Mouse (Mus musculus) gastrocnemius, postnatal 14 days (tissue): Measurements from ENCODE around the gene Tiparp. TPM values are rescaled to one million over a fixed set of nuclear protein-coding genes. Genes with fewer than 3 reads are reported as not detected.

Experiments
- DNase-seq: peaks from one replicate; pipeline ENCODE4 v3.0.0; 2021; ENCODE audit warnings: mixed read lengths
- intact Hi-C: fragments of 180-260 bp; cut with DNase I; formaldehyde crosslinking; loops from one replicate; pipeline ENCODE4 v1.15.1; 2025; ENCODE audit warnings: low total_unique reads
- total RNA-seq, 2 experiments: library from RNA; stranded (reverse); gene quantifications; 2 replicates each; pipeline ENCODE4 v1.2.3; 2021

The Tiparp gene
- total RNA-seq, 2 experiments from 2014 or later = 8.9 to 12.6 TPM

DNA sequence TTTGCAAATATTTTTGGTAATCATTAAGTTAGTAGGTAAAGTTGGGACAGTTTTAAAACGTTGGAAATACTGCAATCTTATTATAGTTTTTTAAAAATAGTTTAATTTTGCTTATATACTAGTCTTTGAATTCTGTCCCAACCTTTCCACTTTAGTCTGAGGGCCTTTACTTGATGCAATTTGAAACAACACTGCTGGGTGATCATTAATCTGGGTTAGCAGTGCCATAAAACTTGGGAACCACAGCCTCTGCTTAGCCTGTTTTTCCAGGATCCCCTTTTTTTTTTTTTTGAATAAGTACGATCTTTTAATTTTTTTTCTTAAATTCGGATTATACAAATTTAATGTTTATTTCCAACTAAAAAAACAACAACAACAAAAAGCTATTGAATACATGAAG is 1.0 kb upstream of the Tiparp start:
- intact Hi-C loops = loop anchor here (5.0 kb wide), 1 partner anchor 140 kb away; no protein-coding TSS in a partner anchor
- no peak for DNase-seq

DNA sequence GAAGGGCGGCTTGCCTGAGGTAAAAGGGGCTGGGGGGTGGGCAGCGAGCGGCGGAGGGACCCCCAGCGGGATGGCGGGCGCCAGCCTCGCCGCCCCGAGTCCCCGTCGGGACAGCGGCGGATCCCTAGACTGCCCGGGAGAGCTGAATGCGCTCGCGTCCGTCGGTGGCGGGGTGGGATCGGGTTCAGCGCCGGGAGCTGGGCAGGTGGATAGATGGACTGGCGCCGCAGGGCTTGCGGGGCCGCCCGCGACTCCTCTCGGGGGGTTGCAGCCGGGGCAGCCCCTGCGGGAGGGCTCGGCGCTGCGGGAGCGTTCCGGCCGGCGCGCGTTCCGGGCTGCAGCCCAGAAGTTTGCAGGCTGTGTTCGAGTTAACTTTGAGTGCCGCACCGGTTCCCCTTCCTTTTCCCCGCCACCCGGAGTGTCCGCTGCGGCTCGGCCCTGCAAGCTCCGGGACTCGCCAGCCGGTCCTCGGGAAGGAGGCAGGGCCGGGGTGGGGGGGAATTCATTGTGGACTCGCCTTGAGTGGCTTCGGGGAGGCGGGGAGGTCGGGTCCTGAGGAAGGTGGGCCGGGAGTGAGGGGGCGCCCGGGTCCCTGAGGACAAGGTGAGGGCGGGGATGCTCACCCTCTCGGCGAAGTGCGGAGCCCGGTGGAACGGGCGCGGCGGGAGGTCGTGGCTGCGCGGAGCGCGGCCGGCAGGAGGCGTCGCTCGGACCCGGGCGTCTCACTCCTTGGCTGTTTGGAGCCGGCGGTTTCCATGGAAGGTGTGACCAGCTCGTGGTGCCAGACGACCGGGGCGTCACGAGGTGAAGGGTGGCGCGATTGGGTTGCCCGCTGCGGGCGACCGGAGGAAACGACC is 632 bp downstream of the Tiparp start:
- intact Hi-C loops = loop anchor here (5.0 kb wide), 1 partner anchor 142 kb away; no protein-coding TSS in a partner anchor

DNA sequence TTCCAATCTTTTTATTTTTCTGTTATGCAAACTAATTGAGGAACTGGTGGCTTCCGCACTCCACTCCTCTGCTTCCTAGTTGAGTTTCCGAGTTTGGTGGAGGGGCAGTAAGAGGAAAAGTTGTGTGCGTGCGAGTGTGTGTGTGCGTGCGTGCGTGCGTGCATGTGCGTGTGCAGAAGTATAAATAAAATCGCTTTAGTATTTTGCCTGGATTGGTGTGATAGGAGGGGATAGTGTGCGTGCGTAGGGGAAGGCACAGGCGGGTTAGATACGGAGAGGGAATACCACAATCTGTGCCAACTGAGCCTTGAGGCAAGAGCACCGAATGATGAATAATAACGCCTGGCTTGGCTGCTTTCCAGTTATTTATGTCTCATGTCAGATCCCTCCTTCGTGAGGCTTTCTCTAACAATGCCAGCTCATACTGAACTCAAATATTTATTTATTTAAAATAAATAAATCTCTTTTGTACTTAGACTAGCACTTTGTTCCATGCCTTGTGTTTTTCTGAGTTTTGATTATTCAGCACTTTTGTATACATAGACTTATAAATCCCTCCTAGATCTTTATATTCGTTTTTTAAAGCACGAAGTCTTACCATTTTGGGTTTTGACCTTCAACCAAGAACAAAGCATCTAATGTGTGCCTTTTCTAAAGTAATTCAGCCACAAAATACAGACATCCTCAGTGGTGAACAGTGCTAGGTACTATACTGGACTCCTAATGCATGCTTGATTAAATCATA is 1.4 kb downstream of the Tiparp start:
- intact Hi-C loops = loop anchor here (5.0 kb wide), 1 partner anchor 142 kb away; no protein-coding TSS in a partner anchor
- DNase-seq = peak; percentile 5

More for the DNA sequence above, 632 bp downstream of the Tiparp start:
- DNase-seq = peak; percentile 74

DNA sequence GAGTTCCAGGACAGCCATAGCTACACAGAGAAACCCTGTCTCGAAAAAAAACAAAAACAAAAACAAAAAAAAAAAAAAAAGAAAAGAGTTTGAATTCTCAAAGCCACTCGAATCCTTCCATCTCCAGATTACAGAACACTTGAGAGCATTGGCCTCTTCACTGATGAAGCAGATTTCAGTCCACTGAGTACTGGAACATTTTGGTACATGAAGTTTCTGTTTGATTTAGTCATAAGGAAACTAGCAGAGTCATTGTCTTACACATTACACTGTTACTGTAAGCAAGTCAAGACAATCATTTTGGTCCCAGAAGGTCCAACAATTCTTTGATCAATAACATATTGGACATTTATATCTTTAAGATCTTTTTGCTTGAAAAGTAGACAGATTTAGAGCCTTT is 4.8 kb downstream of the Tiparp start:
- intact Hi-C loops = no loop called here
- no peak for DNase-seq

DNA sequence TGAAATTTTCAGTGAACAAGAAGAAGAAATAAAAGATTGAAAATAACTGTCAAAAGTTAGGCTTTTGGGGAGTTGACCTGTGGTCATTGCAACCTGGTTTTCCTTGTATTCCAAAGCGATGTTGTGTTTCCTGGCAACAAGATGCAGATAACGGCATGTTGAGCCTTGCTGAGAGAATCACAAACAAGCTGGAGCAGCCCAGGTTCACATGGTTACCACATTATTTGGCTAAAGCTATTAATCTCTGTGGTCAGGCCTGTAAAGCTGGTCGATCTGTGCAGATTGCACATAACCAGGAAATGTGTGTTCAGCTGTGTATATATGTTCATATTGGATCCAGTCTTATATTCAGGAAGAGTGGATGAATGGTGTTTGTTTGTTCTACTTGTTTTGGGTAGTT is 5.4 kb downstream of the Tiparp start:
- no peak for DNase-seq
- intact Hi-C loops = no loop called here

DNA sequence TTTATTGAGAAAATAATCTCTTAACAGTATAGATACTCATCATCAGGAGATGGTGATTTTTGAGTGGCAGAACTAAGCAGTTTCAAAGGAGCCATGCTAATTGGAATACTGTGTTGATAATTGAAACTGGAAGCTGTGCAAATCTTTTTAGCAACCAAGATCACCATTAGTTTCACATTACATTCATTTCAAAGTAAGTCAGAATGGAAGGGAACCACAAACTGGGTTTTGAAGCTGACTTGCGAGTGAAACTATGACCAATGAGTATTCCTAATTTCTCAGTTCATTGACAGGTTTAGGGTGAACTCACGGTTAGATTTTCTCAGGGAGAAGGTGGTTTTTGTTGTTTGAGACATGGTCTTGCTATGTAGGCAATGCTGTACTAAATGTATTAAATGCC is 6.3 kb downstream of the Tiparp start:
- intact Hi-C loops = no loop called here
- DNase-seq = no peak

DNA sequence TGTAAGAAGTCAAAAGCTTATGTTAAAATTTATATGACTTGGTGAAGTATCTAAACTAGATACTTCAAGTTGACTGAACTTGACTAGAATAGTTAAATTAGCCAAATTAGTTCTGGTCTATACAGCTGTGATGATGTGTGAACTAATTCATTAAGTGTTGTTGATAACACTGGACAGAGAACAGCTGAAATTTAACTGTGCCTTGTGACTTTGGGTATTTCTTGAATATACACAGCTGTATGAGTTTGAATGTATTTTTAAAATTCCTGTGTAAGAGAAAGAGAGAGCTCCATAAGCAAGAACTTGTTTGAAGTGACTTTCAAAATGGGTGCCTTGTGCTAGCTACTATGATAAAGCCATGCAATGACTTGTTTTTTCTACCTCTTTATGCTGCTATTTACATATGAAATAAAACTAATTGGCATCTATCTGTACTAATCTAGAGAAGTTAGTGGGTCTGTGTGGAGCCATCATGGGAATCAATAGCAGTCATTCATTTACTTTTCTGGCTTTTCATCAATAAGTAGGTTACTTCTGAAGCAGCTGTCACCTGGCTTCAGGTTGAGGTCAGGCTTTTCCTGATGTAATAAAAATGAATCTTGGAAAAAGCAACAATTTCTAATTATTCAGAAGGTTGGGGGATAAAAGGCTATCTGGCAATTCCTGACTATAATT is 7.0 kb downstream of the Tiparp start:
- intact Hi-C loops = no loop called here
- no peak for DNase-seq

DNA sequence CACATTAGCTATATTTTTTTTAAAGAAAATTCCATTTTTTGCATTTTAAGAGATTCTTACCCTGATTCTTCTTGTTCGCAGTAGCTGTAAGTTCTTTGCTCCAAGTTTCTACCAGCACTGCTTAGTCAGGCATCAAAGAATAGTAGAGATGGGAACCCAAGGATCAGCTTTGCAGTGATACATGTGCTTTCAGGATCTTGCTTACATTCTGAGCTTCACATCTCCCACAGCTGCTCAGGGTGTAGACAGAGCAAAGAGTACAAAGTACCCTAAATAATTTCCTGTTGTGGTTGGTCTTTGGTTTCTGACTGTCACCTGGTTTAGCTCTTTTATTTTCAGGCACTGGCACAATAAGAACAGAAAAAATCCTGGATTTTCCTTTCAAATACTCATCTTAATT is 9.1 kb downstream of the Tiparp start:
- intact Hi-C loops = no loop called here
- DNase-seq = no peak

DNA sequence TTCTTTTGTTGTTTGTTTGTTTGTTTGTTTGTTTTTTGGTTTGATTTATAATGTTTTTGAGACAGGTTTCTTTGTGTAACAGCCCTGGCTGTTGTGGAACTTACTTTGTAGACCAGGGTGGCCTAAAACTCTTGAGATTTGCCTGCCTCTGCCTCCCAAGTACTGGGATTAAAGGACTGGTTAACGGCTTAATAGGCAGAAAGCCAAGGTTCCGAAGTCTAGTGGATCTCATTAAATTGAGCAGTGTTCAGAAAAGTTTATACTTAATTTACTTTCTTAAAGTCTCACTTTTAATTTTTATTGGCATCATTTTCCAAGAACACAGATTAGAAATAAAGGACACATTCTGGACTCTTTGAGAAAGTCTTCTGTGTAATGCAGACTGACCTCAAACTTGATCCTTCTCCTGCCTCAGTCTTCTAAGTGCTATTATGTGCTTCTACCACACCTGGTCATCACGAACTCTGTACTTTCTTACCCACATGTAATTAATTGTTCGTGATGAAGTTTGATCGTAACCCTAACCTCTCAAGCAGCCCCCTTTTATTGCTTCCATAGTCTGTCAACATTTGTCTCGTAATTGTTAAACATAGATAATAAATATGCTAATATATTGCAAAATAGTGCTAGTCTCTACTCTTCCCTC is 12.8 kb downstream of the Tiparp start:
- DNase-seq = no peak
- intact Hi-C loops = no loop called here

DNA sequence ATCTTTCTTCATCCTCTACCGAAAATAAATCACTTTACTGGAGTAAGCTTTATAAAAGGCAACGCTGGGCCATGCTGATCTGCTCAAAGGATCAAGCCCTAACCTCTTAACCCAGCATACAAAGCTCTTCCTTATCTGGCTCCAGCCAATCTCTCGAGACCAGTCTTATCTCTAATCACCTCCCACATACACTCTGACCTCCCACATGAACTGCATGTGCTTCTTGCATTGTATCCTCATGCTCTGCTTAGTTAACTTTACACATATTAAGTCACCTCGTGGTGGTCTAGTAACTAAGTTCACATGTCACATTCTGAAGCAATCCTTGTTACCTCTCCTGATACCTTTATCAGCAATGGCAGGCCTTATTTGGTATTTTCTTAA is 13.3 kb downstream of the Tiparp start:
- intact Hi-C loops = no loop called here
- no peak for DNase-seq

DNA sequence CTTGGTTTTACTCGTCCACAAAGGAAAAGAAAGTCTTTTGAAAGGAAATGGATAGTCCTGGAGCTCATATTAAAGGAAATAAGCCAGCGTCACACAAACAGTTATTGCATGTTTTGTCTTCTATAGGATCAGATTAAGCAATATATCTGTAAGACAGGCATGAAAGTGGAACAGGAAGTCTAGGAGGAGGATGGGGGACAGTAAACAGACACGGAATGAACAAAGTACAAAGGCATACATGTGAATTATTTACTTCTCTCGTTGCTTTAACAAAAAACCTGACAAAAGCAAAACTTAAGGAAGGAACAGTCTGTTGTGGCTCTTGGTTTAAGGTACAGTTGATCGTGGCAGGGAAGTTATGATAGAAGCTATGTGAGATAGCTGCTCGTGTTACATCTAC is 21.6 kb downstream of the Tiparp start:
- DNase-seq = no peak

DNA sequence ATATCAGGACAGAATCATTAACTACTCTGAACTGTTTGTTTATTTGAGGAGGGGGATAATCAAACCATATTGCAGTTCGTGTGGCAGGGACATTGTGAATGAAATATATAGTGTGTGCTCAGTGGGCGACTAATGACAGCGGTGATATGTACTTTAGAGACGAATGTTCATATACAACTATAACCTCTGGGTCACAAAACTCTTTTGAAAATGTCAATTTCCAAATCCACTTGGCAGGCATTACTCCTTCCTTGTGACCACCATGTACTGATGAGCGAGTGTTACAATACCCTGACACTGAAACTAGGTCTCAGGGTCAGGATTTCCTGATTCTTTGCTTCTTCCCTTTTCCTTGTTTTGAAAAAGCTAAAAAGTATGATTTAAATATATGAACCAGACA is 22.9 kb downstream of the Tiparp start:
- intact Hi-C loops = no loop called here
- DNase-seq = no peak

More for the DNA sequence above, 21.6 kb downstream of the Tiparp start:
- intact Hi-C loops = no loop called here

DNA sequence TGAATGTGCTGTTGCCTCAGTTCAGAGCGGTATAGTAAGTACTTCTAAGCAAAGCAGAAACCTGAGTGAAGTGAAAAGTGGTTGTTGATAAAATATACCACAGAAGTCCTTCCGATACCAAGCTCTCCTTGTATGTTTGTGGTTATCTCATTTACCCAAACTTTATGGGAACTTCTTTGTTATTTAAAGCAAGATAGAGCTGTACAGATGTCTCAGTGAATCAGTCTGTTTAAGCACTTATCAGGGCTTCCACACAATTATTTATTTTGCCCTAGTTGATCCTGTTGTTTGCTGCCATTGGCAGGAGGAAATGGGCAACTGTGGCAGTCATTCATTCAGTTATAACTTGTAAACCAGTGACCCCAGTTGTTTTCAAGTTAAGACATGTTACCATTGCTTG is 26.4 kb downstream of the Tiparp start:
- intact Hi-C loops = no loop called here
- DNase-seq = no peak

DNA sequence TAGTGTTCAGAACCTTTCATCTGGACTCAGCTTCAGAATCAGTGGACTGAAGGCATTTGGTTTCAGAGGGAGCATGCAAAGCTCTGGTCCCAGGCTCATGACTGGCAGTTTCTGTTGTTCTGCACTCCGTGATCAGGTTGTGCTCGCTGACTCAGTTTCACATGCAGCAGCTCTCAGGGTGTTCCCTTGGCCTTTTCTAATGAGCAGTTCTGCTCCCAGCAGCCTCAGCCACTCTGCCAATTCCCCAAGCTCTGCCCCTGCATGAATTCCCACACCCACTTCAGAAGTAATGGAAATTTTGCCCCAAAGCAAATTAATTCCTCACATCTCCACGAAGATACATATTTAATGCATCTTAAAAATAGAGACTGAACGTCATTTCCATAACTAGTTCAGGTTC is 30.5 kb downstream of the Tiparp start:
- DNase-seq = no peak
- intact Hi-C loops = no loop called here

DNA sequence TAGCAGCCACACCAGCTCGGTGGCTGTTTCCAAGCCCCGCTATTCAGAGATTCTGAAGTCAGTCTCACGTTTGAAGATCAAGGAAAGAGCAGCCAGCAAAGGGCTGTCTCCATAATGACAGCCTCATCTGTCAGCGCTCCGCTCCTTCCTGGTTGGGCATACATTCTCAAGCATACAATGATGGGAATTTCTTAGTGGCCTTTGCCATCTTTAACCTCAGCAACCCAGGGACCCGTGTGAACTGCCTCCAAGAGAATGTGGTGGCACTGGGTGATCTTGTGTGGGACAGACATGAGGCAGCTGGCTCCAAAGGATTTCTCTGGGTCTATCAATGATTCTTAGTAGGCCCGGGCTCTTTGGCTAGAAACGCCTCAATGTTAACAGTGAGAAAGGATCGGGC is 34.0 kb downstream of the Tiparp start:
- intact Hi-C loops = no loop called here
- no peak for DNase-seq

DNA sequence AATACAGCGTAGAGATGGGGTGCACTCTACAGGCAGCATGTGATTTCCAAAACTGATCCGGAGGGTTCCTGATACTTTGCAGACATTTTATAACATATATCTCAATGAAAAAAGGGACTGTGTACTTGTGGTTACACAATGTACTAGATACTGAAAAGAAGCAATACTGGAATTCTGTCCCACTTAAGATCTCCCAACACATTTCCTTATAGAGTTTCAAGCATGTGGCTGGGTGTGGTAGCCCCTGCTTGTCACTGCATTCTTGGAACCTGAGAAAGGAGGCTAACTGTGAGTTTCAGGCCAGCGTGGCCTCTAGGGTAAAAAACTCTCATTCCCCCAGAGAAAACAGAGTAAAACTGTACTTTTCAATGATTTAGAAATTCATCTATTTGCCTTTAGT is 34.5 kb downstream of the Tiparp start:
- intact Hi-C loops = no loop called here

DNA sequence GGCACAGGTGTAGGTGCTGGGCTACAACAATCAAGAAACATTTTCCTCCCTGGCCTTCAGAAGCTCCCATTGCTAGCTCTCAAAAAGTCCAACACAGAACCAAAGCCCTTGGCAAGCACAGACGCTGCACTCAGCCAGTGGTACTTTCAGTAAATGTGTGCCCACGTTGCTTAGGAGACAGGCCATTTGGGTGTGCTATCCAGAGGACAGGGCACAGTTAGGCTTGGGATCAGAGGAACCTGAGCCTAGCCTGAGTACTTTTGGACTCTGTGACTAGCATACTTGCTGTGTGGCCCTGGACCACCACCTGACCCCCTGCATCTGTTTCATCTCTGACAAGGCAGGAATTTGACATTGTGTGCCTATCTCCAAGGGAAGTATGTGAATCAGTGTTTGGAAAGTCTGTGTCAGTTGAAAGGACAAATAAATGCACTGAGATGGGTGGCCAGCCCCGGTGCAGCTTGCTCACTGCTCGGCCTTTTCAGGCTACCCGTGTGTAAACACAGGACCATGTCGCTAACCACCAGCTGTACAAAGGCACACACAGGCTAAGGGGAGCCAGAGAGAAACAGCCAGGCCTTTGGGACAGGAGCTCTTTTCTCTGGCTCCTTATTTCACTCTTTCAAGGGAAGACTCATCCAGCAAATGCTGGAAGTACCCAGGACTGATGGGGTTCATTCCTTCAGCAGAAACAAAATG is 35.9 kb downstream of the Tiparp start:
- no peak for DNase-seq
- intact Hi-C loops = no loop called here

More for the DNA sequence above, 34.5 kb downstream of the Tiparp start:
- DNase-seq = no peak

DNA sequence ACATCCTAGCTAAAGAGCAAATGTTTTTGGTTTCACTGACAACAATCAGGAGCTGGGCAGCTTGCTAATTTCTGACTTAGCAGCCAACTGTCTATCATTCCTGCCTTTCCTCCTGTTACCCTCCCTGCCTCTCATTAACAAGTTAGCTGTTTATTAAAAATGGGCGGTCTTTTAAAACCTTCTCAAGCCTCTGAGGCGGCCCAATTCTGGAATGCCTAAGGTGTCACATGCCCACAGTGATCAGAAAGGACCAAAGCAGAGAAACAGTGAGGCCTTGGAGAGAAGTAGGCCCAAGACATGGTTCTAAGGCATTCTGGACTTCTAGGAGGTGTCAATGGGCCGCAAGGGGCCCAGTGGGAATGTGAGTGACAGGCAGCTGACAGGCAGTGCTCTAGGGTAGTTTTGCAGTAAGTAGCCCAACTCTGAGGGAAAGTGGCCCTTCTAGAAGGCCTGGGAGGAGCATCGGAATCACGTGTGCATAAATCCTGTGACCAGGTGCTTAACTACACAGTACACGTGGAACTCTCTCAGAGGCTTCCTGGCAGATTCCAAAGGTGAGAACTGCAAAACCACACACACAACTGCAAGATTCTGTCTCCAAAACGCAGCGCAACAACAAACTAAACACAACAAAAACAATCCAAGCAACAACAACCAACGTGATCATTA is 37.6 kb downstream of the Tiparp start:
- intact Hi-C loops = no loop called here
- DNase-seq = no peak

DNA sequence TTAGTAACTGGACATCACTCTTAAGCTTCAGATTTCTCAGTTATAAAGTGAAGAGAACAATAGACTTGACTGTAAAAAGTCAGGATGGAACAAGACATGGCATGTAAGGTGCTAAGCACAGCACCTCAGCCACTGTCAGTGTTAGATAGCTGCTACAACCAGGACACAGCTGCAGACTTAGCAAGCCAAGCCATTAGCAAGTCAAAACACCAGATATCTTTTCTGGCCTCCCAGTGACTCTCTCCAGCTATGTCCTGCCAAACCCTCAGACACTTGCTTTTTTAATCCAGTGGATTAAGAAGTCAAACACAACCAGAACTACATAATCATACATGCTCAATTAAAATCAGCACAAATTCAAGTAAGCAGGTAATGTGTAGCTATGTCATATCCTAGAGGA is 41.7 kb downstream of the Tiparp start:
- intact Hi-C loops = no loop called here
- DNase-seq = no peak
